Mouse (Mus musculus): Measurements from ENCODE around the gene Rexo5. TPM values are rescaled to one million over a fixed set of nuclear protein-coding genes. Genes with fewer than 3 reads are reported as not detected.

Rexo5 gene
- polyA plus RNA-seq, 1 experiment, result 2.2 TPM

DNA sequence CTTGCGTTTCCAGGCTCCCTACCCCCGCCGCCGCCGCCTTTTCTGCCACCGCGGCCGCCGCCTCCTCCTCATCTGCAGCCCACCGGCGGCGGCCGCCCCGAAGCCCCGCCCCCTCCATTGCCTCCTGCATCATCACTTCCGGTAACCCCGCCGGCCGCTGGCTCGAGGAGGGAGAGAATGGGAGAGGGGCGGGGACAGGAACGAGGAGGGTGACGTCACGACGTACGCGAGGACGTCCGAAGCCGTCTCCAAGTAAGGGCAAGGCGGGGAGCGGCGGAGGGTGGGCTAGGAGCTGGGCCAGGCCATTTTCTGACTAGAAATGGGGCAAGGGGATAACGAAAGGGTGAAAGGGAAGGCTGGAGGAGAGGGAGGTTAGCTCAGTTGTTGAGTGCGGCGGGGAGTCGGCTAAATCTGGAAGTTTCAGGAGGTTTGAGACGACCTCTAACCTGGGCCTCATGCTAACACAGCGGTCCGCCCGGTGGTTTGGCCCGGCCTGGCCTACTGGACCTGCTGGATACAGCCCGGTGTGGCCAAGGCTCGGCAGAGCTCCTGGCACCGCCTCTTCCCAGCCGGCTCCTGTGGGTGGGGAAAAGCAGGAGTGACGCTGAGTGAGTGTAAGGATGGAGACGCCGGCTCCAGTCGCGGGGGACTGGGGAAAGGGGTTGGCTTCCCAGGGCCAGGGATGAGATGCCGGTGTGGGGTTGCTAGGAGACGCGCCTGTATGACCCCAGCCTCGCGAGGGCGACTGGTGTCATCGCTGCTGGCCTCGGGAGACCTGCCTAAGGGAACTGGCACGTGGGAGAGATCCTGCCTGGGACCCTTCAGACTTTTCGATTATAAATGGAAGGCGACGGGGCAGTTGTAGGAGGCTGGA is 102.1 kb downstream of the Rexo5 start, which contains the start of the genes Lyrm1 and Dcun1d3:
TSS of gene Lyrm1 (plus strand) at position 223 of the 874 bp plus-strand sequence.
TSS of gene Dcun1d3 (minus strand) at position 660 of the 874 bp plus-strand sequence.
- no peak for TF ChIP-seq CTCF (conservative IDR thresholded peaks at IDR 0.05; ENCODE audit: insufficient read depth, insufficient read length, low read depth, low read length)
- no peak for TF ChIP-seq POLR2A (IDR thresholded peaks at IDR 0.05; ENCODE audit: low read depth, low read length)
- WGBS, result under 1% methylated on average over 63 of the region's 63 CpGs
- H3K27ac ChIP-seq (ENCODE audit: insufficient read depth, low read depth, low read length), result peak within 1 kb of the TSS; percentile 97
- peak within 1 kb of the TSS; percentile 72 for H3K4me3 ChIP-seq (ENCODE audit: insufficient read depth, low read depth, low read length)
- peak; percentile 99 for DNase-seq
- peaks cover 6% of the 10 kb centered on the region; the same call in 1 of the 2 replicates for H3K4me1 ChIP-seq (ENCODE audit: control insufficient read depth, insufficient read depth, low read length)
- H3K36me3 ChIP-seq (ENCODE audit: control insufficient read depth, insufficient read depth, low read length), result no peaks in the 10 kb centered on the region
- no peaks in the 10 kb centered on the region for H3K27me3 ChIP-seq (replicated peaks; ENCODE audit: control insufficient read depth, insufficient read depth, low read length)

- H3K27me3 ChIP-seq (replicated peaks; ENCODE audit: control insufficient read depth, insufficient read depth, low read length), result no peaks in the 10 kb centered on the region
- H3K36me3 ChIP-seq (ENCODE audit: control insufficient read depth, insufficient read depth, low read length), result no peaks in the 10 kb centered on the region
- H3K27ac ChIP-seq (ENCODE audit: insufficient read depth, low read depth, low read length), result no peak overlapping the region
- DNase-seq, result no peak
- no peak overlapping the region for H3K4me3 ChIP-seq (ENCODE audit: insufficient read depth, low read depth, low read length)
- TF ChIP-seq CTCF (conservative IDR thresholded peaks at IDR 0.05; ENCODE audit: insufficient read depth, insufficient read length, low read depth, low read length) (no peak), POLR2A (IDR thresholded peaks at IDR 0.05; ENCODE audit: low read depth, low read length) (no peak)
- 96% methylated on average over 8 of the region's 8 CpGs for WGBS
- peaks cover 2% of the 10 kb centered on the region; the same call in 1 of the 2 replicates for H3K4me1 ChIP-seq (ENCODE audit: control insufficient read depth, insufficient read depth, low read length)
These were observed 103.8 kb downstream of the Rexo5 start for GRCm38 (mm10) chr7:119897521-119898109.

GRCm38 (mm10) chr7:119898247-119898856 is 104.5 kb downstream of the Rexo5 start:
- DNase-seq, result no peak
- Histone ChIP-seq H3K4me3 (ENCODE audit: insufficient read depth, low read depth, low read length) (no peak overlapping the region), H3K36me3 (ENCODE audit: control insufficient read depth, insufficient read depth, low read length) (no peaks in the 10 kb centered on the region), H3K27ac (ENCODE audit: insufficient read depth, low read depth, low read length) (no peak overlapping the region), H3K4me1 (ENCODE audit: control insufficient read depth, insufficient read depth, low read length) (no peaks in the 10 kb centered on the region; the same call in 1 of the 2 replicates), H3K27me3 (replicated peaks; ENCODE audit: control insufficient read depth, insufficient read depth, low read length) (no peaks in the 10 kb centered on the region)
- no peak for TF ChIP-seq POLR2A (IDR thresholded peaks at IDR 0.05; ENCODE audit: low read depth, low read length)
- TF ChIP-seq CTCF (conservative IDR thresholded peaks at IDR 0.05; ENCODE audit: insufficient read depth, insufficient read length, low read depth, low read length), result no peak
- 70% methylated on average over 1 of the region's 1 CpGs for WGBS

Other genes with a start within 250 kb of the Rexo5 start
- gene Acsm2, start 239.7 kb upstream of the Rexo5 start, polyA plus RNA-seq (2012; rRNA removed), result 980 and 1,120 TPM in 2 replicates
- gene Acsm1, start 187.0 kb upstream of the Rexo5 start, polyA plus RNA-seq (2012; rRNA removed), result 209 and 221 TPM in 2 replicates
- not detected in 2 replicates for gene Acsm4, start 104.0 kb upstream of the Rexo5 start, polyA plus RNA-seq (2012; rRNA removed)
- gene Thumpd1, start 73.2 kb upstream of the Rexo5 start, polyA plus RNA-seq (2012; rRNA removed), result 10.4 and 11.2 TPM in 2 replicates
- gene Acsm3, start 33.1 kb upstream of the Rexo5 start, polyA plus RNA-seq (2012; rRNA removed), result 12.0 and 13.7 TPM in 2 replicates
- gene Eri2, start 52 bp downstream of the Rexo5 start, polyA plus RNA-seq (2012; rRNA removed), result 0.90 and 1.1 TPM in 2 replicates
- 4.7 and 6.7 TPM in 2 replicates for gene Lyrm1, start 101.9 kb downstream of the Rexo5 start, polyA plus RNA-seq (2012; rRNA removed)
- gene Dcun1d3, start 102.3 kb downstream of the Rexo5 start, polyA plus RNA-seq (2012; rRNA removed), result 7.6 and 8.6 TPM in 2 replicates

All from kidney, adult 2 months (tissue).